Mouse (Mus musculus): ENCODE results near the gene Psmd2.

Gene Psmd2

GRCm38 (mm10) chr16:20701729-20702521, 50.5 kb downstream of the Psmd2 start:
- DNase-seq (ENCODE audit: inconsistent ontology term), result peak; percentile 62

GRCm38 (mm10) chr16:20702522-20702893, 51.1 kb downstream of the Psmd2 start:
- DNase-seq (ENCODE audit: inconsistent ontology term), result peak; percentile 86

- no peak for DNase-seq (ENCODE audit: inconsistent ontology term)
These were observed 51.6 kb downstream of the Psmd2 start for GRCm38 (mm10) chr16:20703071-20703470.

GRCm38 (mm10) chr16:20703699-20704400, 52.4 kb downstream of the Psmd2 start:
- DNase-seq (ENCODE audit: inconsistent ontology term), result no peak

GRCm38 (mm10) chr16:20705786-20706185, 54.3 kb downstream of the Psmd2 start:
- no peak for DNase-seq (ENCODE audit: inconsistent ontology term)

GRCm38 (mm10) chr16:20706407-20707055, 55.1 kb downstream of the Psmd2 start:
- no peak for DNase-seq (ENCODE audit: inconsistent ontology term)

GRCm38 (mm10) chr16:20708220-20708938, 56.9 kb downstream of the Psmd2 start:
- DNase-seq (ENCODE audit: inconsistent ontology term), result no peak

- no peak for DNase-seq (ENCODE audit: inconsistent ontology term)
These were observed 57.7 kb downstream of the Psmd2 start for GRCm38 (mm10) chr16:20708939-20709734.

GRCm38 (mm10) chr16:20710370-20710769, 58.9 kb downstream of the Psmd2 start:
- no peak for DNase-seq (ENCODE audit: inconsistent ontology term)

GRCm38 (mm10) chr16:20710810-20711209, 59.4 kb downstream of the Psmd2 start:
- DNase-seq (ENCODE audit: inconsistent ontology term), result no peak

GRCm38 (mm10) chr16:20712190-20712589, 60.7 kb downstream of the Psmd2 start:
- DNase-seq (ENCODE audit: inconsistent ontology term), result no peak

- no peak for DNase-seq (ENCODE audit: inconsistent ontology term)
These were observed 61.4 kb downstream of the Psmd2 start for GRCm38 (mm10) chr16:20712889-20713288.
